18 mouse cellular contexts compared by ENCODE assay signal in the genomic region with DNA sequence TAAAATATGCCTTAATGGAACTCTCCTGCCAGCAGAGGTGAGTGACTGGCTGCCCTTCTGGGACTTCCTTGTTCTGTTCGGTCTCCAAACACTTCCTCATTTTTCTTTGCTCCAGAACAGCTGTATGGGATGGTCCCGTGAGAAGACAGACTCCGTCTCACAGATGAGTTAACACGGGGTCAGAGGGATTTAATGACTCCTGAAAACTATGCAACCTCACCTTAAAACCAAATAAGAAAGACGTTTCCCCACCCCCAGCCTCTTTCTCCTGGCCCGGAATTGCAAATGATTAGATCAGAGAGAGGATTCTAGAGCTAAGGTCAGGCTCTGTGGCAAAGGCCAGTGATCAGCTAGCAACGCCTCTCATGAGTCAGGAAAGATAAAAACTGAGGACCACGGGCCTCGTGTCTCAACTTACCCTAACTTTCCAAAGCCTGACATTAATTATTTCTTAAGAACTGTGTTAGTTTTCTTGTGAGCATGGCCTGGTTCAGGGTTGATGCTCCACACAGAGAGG. TPM values are rescaled to one million over a fixed set of nuclear protein-coding genes. Genes with fewer than 3 reads are reported as not detected.
DNase-seq lines count a peak whose midpoint lies in the region; ATAC-seq and TF ChIP-seq lines count a peak whose summit lies in the region.
"Had no signal": no experiment of that assay in that cellular context is flagged by ENCODE, and none has a peak within 500 bp of the region (broad histone marks: within the 10 kb centered on the region; RNA-seq: fewer than 3 reads in every experiment).

No protein-coding gene starts in this region.

- no peak overlapping the region for H3K4me3 ChIP-seq in lung, postnatal 0 days (ENCODE audit: low read depth, low read length)
- no peak overlapping the region for H3K4me3 ChIP-seq in intestine, postnatal 0 days (ENCODE audit: low read depth, low read length)
- H3K4me3 ChIP-seq in stomach, postnatal 0 days (ENCODE audit: low read depth, low read length) = no peak overlapping the region
- H3K4me3 ChIP-seq in hindbrain, embryonic 12.5 days = no peak overlapping the region

- no peak for ATAC-seq in lung, postnatal 0 days
- peak; percentile 65 for ATAC-seq in intestine, postnatal 0 days
- peak; percentile 58 for ATAC-seq in stomach, postnatal 0 days (ENCODE audit: low FRiP score, low TSS enrichment)
- no peak for ATAC-seq in hindbrain, embryonic 12.5 days (ENCODE audit: low FRiP score)
- no peak for ATAC-seq in inflammation-experienced regulatory T-cells, adult 6 months
- ATAC-seq: forebrain, embryonic 14.5 days had no signal

- no peak overlapping the region for H3K9ac ChIP-seq in lung, postnatal 0 days (replicated peaks; ENCODE audit: low read depth)
- H3K9ac ChIP-seq in intestine, postnatal 0 days (ENCODE audit: low read depth, low read length) = no peak overlapping the region
- H3K9ac ChIP-seq in stomach, postnatal 0 days (ENCODE audit: low read length) = no peak overlapping the region
- H3K9ac ChIP-seq in hindbrain, embryonic 12.5 days = no peak overlapping the region

- no peaks in the 10 kb centered on the region for H3K4me1 ChIP-seq in lung, postnatal 0 days (ENCODE audit: insufficient read depth, low read depth, low read length)
- no peaks in the 10 kb centered on the region for H3K4me1 ChIP-seq in intestine, postnatal 0 days (replicated peaks; ENCODE audit: control insufficient read depth, insufficient read depth, low read length)
- no peaks in the 10 kb centered on the region for H3K4me1 ChIP-seq in stomach, postnatal 0 days (replicated peaks; ENCODE audit: control insufficient read depth, insufficient read depth)
- no peaks in the 10 kb centered on the region for H3K4me1 ChIP-seq in hindbrain, embryonic 12.5 days

- no peak overlapping the region for H3K4me2 ChIP-seq in lung, postnatal 0 days (replicated peaks; ENCODE audit: low read depth, low read length)
- peak overlapping the region; percentile 30; the same call in 1 of the 2 replicates for H3K4me2 ChIP-seq in intestine, postnatal 0 days (replicated peaks; ENCODE audit: low read depth)
- H3K4me2 ChIP-seq in stomach, postnatal 0 days (replicated peaks; ENCODE audit: low read depth) = no peak overlapping the region
- H3K4me2 ChIP-seq in hindbrain, embryonic 12.5 days (replicated peaks) = no peak overlapping the region

- H3K27ac ChIP-seq in lung, postnatal 0 days (ENCODE audit: low read length) = no peak overlapping the region
- H3K27ac ChIP-seq in intestine, postnatal 0 days (ENCODE audit: low read depth, low read length) = peak overlapping the region; percentile 63
- H3K27ac ChIP-seq in stomach, postnatal 0 days (replicated peaks) = peak overlapping the region; percentile 63; the same call in 1 of the 2 replicates
- no peak overlapping the region for H3K27ac ChIP-seq in hindbrain, embryonic 12.5 days

- WGBS in lung, postnatal 0 days = 41% methylated on average over 9 of the region's 9 CpGs
- WGBS in intestine, postnatal 0 days = 22% methylated on average over 9 of the region's 9 CpGs
- 31% methylated on average over 9 of the region's 9 CpGs for WGBS in stomach, postnatal 0 days
- WGBS in hindbrain, embryonic 12.5 days = 72% methylated on average over 9 of the region's 9 CpGs

- peak; percentile 13 for DNase-seq in lung, postnatal 0 days (ENCODE audit: low spot score)
- no peak for DNase-seq in lung, postnatal 4 days
- DNase-seq in adipocyte (ENCODE audit: low spot score) = peak; percentile 60
- DNase-seq in stomach, postnatal 0 days (ENCODE audit: low spot score) = peak; percentile 59
- DNase-seq in left cerebral cortex, adult 11 months (ENCODE audit: low spot score) = no peak
- DNase-seq: adrenal gland, postnatal 10 days; cerebellum, postnatal 36 days; layer of hippocampus, adult 9-11 months; left cerebral cortex, postnatal 4 days; lung, adult 18-20 months; spleen, adult 18-20 months had no signal

- no peaks in the 10 kb centered on the region for H3K9me3 ChIP-seq in lung, postnatal 0 days (ENCODE audit: low read length)
- H3K9me3 ChIP-seq in intestine, postnatal 0 days (ENCODE audit: control insufficient read depth) = no peaks in the 10 kb centered on the region
- no peaks in the 10 kb centered on the region for H3K9me3 ChIP-seq in stomach, postnatal 0 days (ENCODE audit: control insufficient read depth, low read length)
- no peaks in the 10 kb centered on the region for H3K9me3 ChIP-seq in hindbrain, embryonic 12.5 days (replicated peaks)

- TF ChIP-seq CTCF in lung, postnatal 0 days (IDR thresholded peaks at IDR 0.05) = no peak
- no peak for TF ChIP-seq CTCF in intestine, postnatal 0 days (IDR thresholded peaks at IDR 0.05; ENCODE audit: low read depth)
- no peak for TF ChIP-seq CTCF in stomach, postnatal 0 days (IDR thresholded peaks at IDR 0.05; ENCODE audit: low read depth)

- TF ChIP-seq EP300 in lung, postnatal 0 days (IDR thresholded peaks at IDR 0.05) = no peak
- TF ChIP-seq EP300 in stomach, postnatal 0 days (optimal IDR thresholded peaks at IDR 0.05) = no peak

- H3K36me3 ChIP-seq in lung, postnatal 0 days (ENCODE audit: insufficient read depth, low read length) = no peaks in the 10 kb centered on the region
- no peaks in the 10 kb centered on the region for H3K36me3 ChIP-seq in intestine, postnatal 0 days (ENCODE audit: control insufficient read depth, insufficient read depth)
- no peaks in the 10 kb centered on the region for H3K36me3 ChIP-seq in stomach, postnatal 0 days (ENCODE audit: control insufficient read depth, insufficient read depth, low read length)
- no peaks in the 10 kb centered on the region for H3K36me3 ChIP-seq in hindbrain, embryonic 12.5 days

- H3K27me3 ChIP-seq in lung, postnatal 0 days (replicated peaks; ENCODE audit: insufficient read depth, low read length) = 0 out of 2 replicates have a peak, but pooled peaks cover 6% of the 10 kb centered on the region
- H3K27me3 ChIP-seq in intestine, postnatal 0 days (replicated peaks; ENCODE audit: control insufficient read depth, insufficient read depth, low read length) = no peaks in the 10 kb centered on the region
- no peaks in the 10 kb centered on the region for H3K27me3 ChIP-seq in stomach, postnatal 0 days (ENCODE audit: control insufficient read depth, insufficient read depth, low read length)
- H3K27me3 ChIP-seq in hindbrain, embryonic 12.5 days = no peaks in the 10 kb centered on the region

RNA-seq across cellular contexts. Expression of gene Mlana, which starts 22.0 kb away (rescaled TPM):
- 0.15 and 0.61 TPM in 2 replicates for polyA plus RNA-seq in lung, postnatal 0 days (2015; fragmentation: Nextera tagmentation; extraction: Ambion mirVana)
- polyA plus RNA-seq in intestine, postnatal 0 days (2015; fragmentation: Nextera tagmentation; extraction: Ambion mirVana) = 2.7 and 2.9 TPM in 2 replicates
- polyA plus RNA-seq in stomach, postnatal 0 days (2015; fragmentation: Nextera tagmentation; extraction: Ambion mirVana) = not detected in 2 replicates
- polyA plus RNA-seq in hindbrain, embryonic 12.5 days (2016; fragmentation: Nextera tagmentation; extraction: Ambion mirVana) = not detected in 2 replicates
- not detected for polyA plus RNA-seq in inflammation-experienced regulatory T-cells, adult 6 months (2017; shearing (Covaris generic))
- polyA plus RNA-seq: forebrain, embryonic 14.5 days; intestine, embryonic 14.5 days; neural tube, embryonic 14.5 days; testis, adult 2 months had no signal

RNA-seq across cellular contexts. Expression of gene Ermp1, which starts 27.4 kb away (rescaled TPM):
- 3.2 TPM in 2 replicates for polyA plus RNA-seq in lung, postnatal 0 days (2015; fragmentation: Nextera tagmentation; extraction: Ambion mirVana)
- polyA plus RNA-seq in intestine, postnatal 0 days (2015; fragmentation: Nextera tagmentation; extraction: Ambion mirVana) = 7.8 and 8.3 TPM in 2 replicates
- 19.9 and 23.0 TPM in 2 replicates for polyA plus RNA-seq in stomach, postnatal 0 days (2015; fragmentation: Nextera tagmentation; extraction: Ambion mirVana)
- 17.6 and 18.5 TPM in 2 replicates for polyA plus RNA-seq in hindbrain, embryonic 12.5 days (2016; fragmentation: Nextera tagmentation; extraction: Ambion mirVana)
- polyA plus RNA-seq in inflammation-experienced regulatory T-cells, adult 6 months (2017; shearing (Covaris generic)) = 10 to 100 TPM; 16.1 to 19.1 (median 16.9) TPM

Comparison
In these comparisons a context has a peak if more than half of its experiments do, and no peak if none do; other contexts are left out.
1. DNase-seq: peak in lung, postnatal 0 days (single experiment), adipocyte (single experiment) and stomach, postnatal 0 days (single experiment); none in lung, postnatal 4 days (0 of 2) and left cerebral cortex, adult 11 months (single experiment).
2. ATAC-seq: peak in intestine, postnatal 0 days (single experiment) and stomach, postnatal 0 days (single experiment); none in lung, postnatal 0 days (single experiment), hindbrain, embryonic 12.5 days (single experiment) and inflammation-experienced regulatory T-cells, adult 6 months (single experiment).
3. H3K27ac ChIP-seq: peak in intestine, postnatal 0 days (single experiment) and stomach, postnatal 0 days (single experiment); none in lung, postnatal 0 days (single experiment) and hindbrain, embryonic 12.5 days (single experiment).